Mouse (Mus musculus) hindbrain, embryonic 15.5 days (tissue): ENCODE measurements around the gene F830045P16Rik. TPM values are rescaled to one million over a fixed set of nuclear protein-coding genes. Genes with fewer than 3 reads are reported as not detected.
"Not testable (repeated sequence)": the region's sequence is repeated elsewhere in the genome, so short reads cannot be mapped to it uniquely, and the experiment has no call there.

ENCODE experiments used
- ATAC-seq: fragments of 200-750 bp; cut with Nextera tagmentation; 2 replicates; pipeline ENCODE4 v1.8.0; 2017; ENCODE audit warnings: low read depth, moderate number of reproducible peaks, moderate TSS enrichment; ENCODE audit not compliant: low FRiP score
- H3K27ac ChIP-seq: fragments of 300-500 bp; sonication (generic); replicated peaks from 2 replicates; pipeline ENCODE4 v1.5.1; 2015; ENCODE audit warnings: mild to moderate bottlenecking, inconsistent platforms
- H3K27me3 ChIP-seq: fragments of 300-500 bp; sonication (generic); 2 replicates; pipeline ENCODE4 v1.6.1; 2015; ENCODE audit warnings: control low read depth, inconsistent platforms
- H3K36me3 ChIP-seq: fragments of 300-500 bp; sonication (generic); 2 replicates; pipeline ENCODE4 v1.6.1; 2015; ENCODE audit warnings: control low read depth, inconsistent platforms
- H3K4me1 ChIP-seq: fragments of 300-500 bp; sonication (generic); replicated peaks from 2 replicates; pipeline ENCODE4 v1.6.1; 2015; ENCODE audit warnings: control low read depth, inconsistent platforms
- H3K4me2 ChIP-seq: fragments of 300-500 bp; sonication (generic); 2 replicates; pipeline ENCODE4 v1.6.1; 2015; ENCODE audit warnings: moderate library complexity, mild to moderate bottlenecking, inconsistent platforms
- H3K4me3 ChIP-seq: fragments of 300-500 bp; sonication (generic); 2 replicates; pipeline ENCODE4 v1.5.1; 2015; ENCODE audit warnings: mild to moderate bottlenecking, inconsistent platforms
- H3K9ac ChIP-seq: fragments of 300-500 bp; sonication (generic); 2 replicates; pipeline ENCODE4 v1.6.1; 2015; ENCODE audit warnings: inconsistent platforms
- H3K9me3 ChIP-seq: fragments of 300-500 bp; sonication (generic); 2 replicates; pipeline ENCODE4 v1.6.1; 2016; ENCODE audit warnings: control low read depth, inconsistent platforms
- WGBS: fragments of 180-500 bp; shearing (Covaris S2); methylation state at CpG from one replicate; pipeline ENCODE4 v1.1.7; 2015; 5-methylcytosine and 5-hydroxymethylcytosine counted together
- polyA plus RNA-seq: library from polyadenylated mRNA; unstranded; fragments of >200 nt; fragmentation: Nextera tagmentation; extraction: Ambion mirVana; gene quantifications from 2 replicates; pipeline ENCODE4 v1.2.1, GENCODE M21; 2015

The F830045P16Rik gene
- polyA plus RNA-seq, 1 experiment from 2014 or later = not detected

- Histone ChIP-seq H3K4me2 (no peak overlapping the region), H3K36me3 (no peaks in the 10 kb centered on the region), H3K27ac (no peak overlapping the region), H3K4me1 (0 out of 2 replicates have a peak, but pooled peaks cover 2% of the 10 kb centered on the region), H3K9me3 (no peaks in the 10 kb centered on the region), H3K4me3 (no peak overlapping the region), H3K9ac (no peak overlapping the region), H3K27me3 (no peaks in the 10 kb centered on the region)
- ATAC-seq = no peak
- WGBS = 74% methylated on average over 3 of the region's 3 CpGs
These were observed 17.9 kb downstream of the F830045P16Rik start for GRCm38 (mm10) chr2:129518526-129518925.

GRCm38 (mm10) chr2:129514923-129515920 lies 21.2 kb downstream of the F830045P16Rik start:
- H3K4me3 ChIP-seq = no peak overlapping the region
- no peak overlapping the region for H3K4me2 ChIP-seq
- H3K27ac ChIP-seq = peak overlapping the region; percentile 27; the same call in 1 of the 2 replicates
- H3K9me3 ChIP-seq = no peaks in the 10 kb centered on the region
- H3K27me3 ChIP-seq = no peaks in the 10 kb centered on the region
- H3K36me3 ChIP-seq = no peaks in the 10 kb centered on the region
- no peak for ATAC-seq
- WGBS = 39% methylated on average over 16 of the region's 16 CpGs
- 0 out of 2 replicates have a peak, but pooled peaks cover 2% of the 10 kb centered on the region for H3K4me1 ChIP-seq
- H3K9ac ChIP-seq = no peak overlapping the region

GRCm38 (mm10) chr2:129514401-129514667 lies 22.1 kb downstream of the F830045P16Rik start:
- H3K4me1 ChIP-seq = 0 out of 2 replicates have a peak, but pooled peaks cover 2% of the 10 kb centered on the region
- no peak overlapping the region for H3K9ac ChIP-seq
- no peaks in the 10 kb centered on the region for H3K36me3 ChIP-seq
- H3K9me3 ChIP-seq = no peaks in the 10 kb centered on the region
- H3K4me2 ChIP-seq = no peak overlapping the region
- H3K27ac ChIP-seq = no peak overlapping the region
- ATAC-seq = no peak
- H3K4me3 ChIP-seq = no peak overlapping the region
- no peaks in the 10 kb centered on the region for H3K27me3 ChIP-seq

- H3K4me3 ChIP-seq = no peak overlapping the region
- no peaks in the 10 kb centered on the region for H3K36me3 ChIP-seq
- no peak overlapping the region for H3K9ac ChIP-seq
- H3K27ac ChIP-seq = no peak overlapping the region
- H3K4me2 ChIP-seq = no peak overlapping the region
- no peaks in the 10 kb centered on the region for H3K9me3 ChIP-seq
- 85% methylated on average over 6 of the region's 6 CpGs for WGBS
- ATAC-seq = no peak
- no peaks in the 10 kb centered on the region for H3K27me3 ChIP-seq
- H3K4me1 ChIP-seq = 0 out of 2 replicates have a peak, but pooled peaks cover 2% of the 10 kb centered on the region
These were observed 22.6 kb downstream of the F830045P16Rik start for GRCm38 (mm10) chr2:129513546-129514400.

GRCm38 (mm10) chr2:129512147-129512546 lies 24.3 kb downstream of the F830045P16Rik start:
- not testable (repeated sequence) for ATAC-seq
- WGBS = 94% methylated on average over 7 of the region's 7 CpGs

GRCm38 (mm10) chr2:129502641-129503040 lies 33.8 kb downstream of the F830045P16Rik start:
- H3K9me3 ChIP-seq = no peaks in the 10 kb centered on the region
- 28% methylated on average over 6 of the region's 6 CpGs for WGBS
- no peaks in the 10 kb centered on the region for H3K4me1 ChIP-seq
- no peak for ATAC-seq
- no peak overlapping the region for H3K9ac ChIP-seq
- H3K27me3 ChIP-seq = no peaks in the 10 kb centered on the region
- no peak overlapping the region for H3K4me3 ChIP-seq
- H3K27ac ChIP-seq = no peak overlapping the region
- no peak overlapping the region for H3K4me2 ChIP-seq
- no peaks in the 10 kb centered on the region for H3K36me3 ChIP-seq

More at GRCm38 (mm10) chr2:129512147-129512546, 24.3 kb downstream of the F830045P16Rik start:
- H3K4me2 ChIP-seq, H3K27me3 ChIP-seq, H3K9me3 ChIP-seq, H3K36me3 ChIP-seq, H3K27ac ChIP-seq, H3K4me1 ChIP-seq, H3K9ac ChIP-seq, H3K4me3 ChIP-seq: not testable (repeated sequence)

- no peaks in the 10 kb centered on the region for H3K27me3 ChIP-seq
- no peaks in the 10 kb centered on the region for H3K36me3 ChIP-seq
- no peak overlapping the region for H3K27ac ChIP-seq
- no peak overlapping the region for H3K9ac ChIP-seq
- H3K4me1 ChIP-seq = no peaks in the 10 kb centered on the region
- no peak for ATAC-seq
- no peaks in the 10 kb centered on the region for H3K9me3 ChIP-seq
- 79% methylated on average over 3 of the region's 3 CpGs for WGBS
- H3K4me3 ChIP-seq = no peak overlapping the region
- H3K4me2 ChIP-seq = no peak overlapping the region
These were observed 46.7 kb downstream of the F830045P16Rik start for GRCm38 (mm10) chr2:129489496-129490285.

- H3K4me3 ChIP-seq = no peak overlapping the region
- WGBS = 89% methylated on average over 3 of the region's 3 CpGs
- H3K9ac ChIP-seq = no peak overlapping the region
- no peaks in the 10 kb centered on the region for H3K27me3 ChIP-seq
- no peaks in the 10 kb centered on the region for H3K9me3 ChIP-seq
- H3K36me3 ChIP-seq = no peaks in the 10 kb centered on the region
- H3K4me2 ChIP-seq = no peak overlapping the region
- no peak for ATAC-seq
- no peak overlapping the region for H3K27ac ChIP-seq
- no peaks in the 10 kb centered on the region for H3K4me1 ChIP-seq
These were observed 53.3 kb downstream of the F830045P16Rik start for GRCm38 (mm10) chr2:129483150-129483549.

GRCm38 (mm10) chr2:129471905-129472304 lies 64.5 kb downstream of the F830045P16Rik start:
- H3K9me3 ChIP-seq = no peaks in the 10 kb centered on the region
- no peak for ATAC-seq
- H3K4me3 ChIP-seq = no peak overlapping the region
- H3K27ac ChIP-seq = no peak overlapping the region
- no peaks in the 10 kb centered on the region for H3K36me3 ChIP-seq
- no peaks in the 10 kb centered on the region for H3K27me3 ChIP-seq
- no peaks in the 10 kb centered on the region for H3K4me1 ChIP-seq
- no peak overlapping the region for H3K4me2 ChIP-seq
- WGBS = 26% methylated on average over 5 of the region's 5 CpGs
- no peak overlapping the region for H3K9ac ChIP-seq

GRCm38 (mm10) chr2:129470839-129471238 lies 65.6 kb downstream of the F830045P16Rik start:
- 81% methylated on average over 2 of the region's 2 CpGs for WGBS
- Histone ChIP-seq H3K4me3 (no peak overlapping the region), H3K4me1 (no peaks in the 10 kb centered on the region), H3K9ac (no peak overlapping the region), H3K9me3 (no peaks in the 10 kb centered on the region), H3K36me3 (no peaks in the 10 kb centered on the region), H3K27me3 (no peaks in the 10 kb centered on the region), H3K27ac (no peak overlapping the region), H3K4me2 (no peak overlapping the region)
- no peak for ATAC-seq

- H3K4me1 ChIP-seq, H3K27me3 ChIP-seq, H3K9ac ChIP-seq, H3K4me3 ChIP-seq, H3K27ac ChIP-seq, ATAC-seq, H3K36me3 ChIP-seq, H3K9me3 ChIP-seq, H3K4me2 ChIP-seq: not testable (repeated sequence)
- 94% methylated on average over 1 of the region's 1 CpGs for WGBS
These were observed 97.6 kb downstream of the F830045P16Rik start for GRCm38 (mm10) chr2:129438772-129439171.
